Mouse (Mus musculus): Measurements from ENCODE around the gene Ncapg2. TPM values are rescaled to one million over a fixed set of nuclear protein-coding genes. Genes with fewer than 3 reads are reported as not detected.

Gene Ncapg2
- polyA plus RNA-seq (2012; rRNA removed), result 2.1 and 2.6 TPM in 2 replicates

GRCm38 (mm10) chr12:116405045-116405835 is at the start of gene Ncapg2:
Gene Ncapg2, plus strand, starts transcription at chr12:116405402.

GRCm38 (mm10) chr12:116485591-116486403 is 80.6 kb downstream of the Ncapg2 start, which contains the start of gene Ptprn2:
Gene Ptprn2, plus strand, starts transcription at chr12:116485720.

Other genes starting within 250 kb of the Ncapg2 start
- 6.8 and 9.4 TPM in 2 replicates for gene Wdr60, start 142.4 kb upstream of the Ncapg2 start, polyA plus RNA-seq (2012; rRNA removed)
- gene Gm11027, start 130.0 kb upstream of the Ncapg2 start, polyA plus RNA-seq (2012; rRNA removed), result not detected in 2 replicates
- 15.4 and 16.5 TPM in 2 replicates for gene Esyt2, start 124.2 kb upstream of the Ncapg2 start, polyA plus RNA-seq (2012; rRNA removed)
- 0.41 and 0.43 TPM in 2 replicates for gene Ptprn2, start 80.3 kb downstream of the Ncapg2 start, polyA plus RNA-seq (2012; rRNA removed)

Measured in ovary, adult 2 months (tissue).